Mouse (Mus musculus) erythroblast, embryonic 14.5 days (primary cell): ENCODE results near the gene Mbnl2.

Source experiments
- GATA1 ChIP-seq: IDR thresholded peaks from 2 replicates; pipeline ENCODE4 v1.6.1; 2012; ENCODE audit warnings: low read length, inconsistent platforms, mixed read lengths
- TAL1 ChIP-seq: IDR thresholded peaks from 3 replicates; pipeline ENCODE4 v1.6.1; 2012; ENCODE audit warnings: low read length, inconsistent platforms, mixed read lengths

- no peak for TF ChIP-seq GATA1
- TF ChIP-seq TAL1 = no peak
Measured at GRCm38 (mm10) chr14:120354595-120354994, 79.1 kb downstream of the Mbnl2 start.
